Mouse (Mus musculus) MEL (cell line): ENCODE results near the gene Abhd12. TPM values are rescaled to one million over a fixed set of nuclear protein-coding genes. Genes with fewer than 3 reads are reported as not detected.

Experiments used
- DNase-seq: peaks from one replicate; pipeline ENCODE4 v3.0.0; 2011; ENCODE audit warnings: low read depth, low spot score
- H3K27ac ChIP-seq: 2 replicates; pipeline ENCODE4 v1.5.1; 2012; ENCODE audit warnings: low read depth, mild to moderate bottlenecking, control low read depth, low read length, moderate library complexity; ENCODE audit not compliant: control insufficient read depth
- H3K27me3 ChIP-seq, 2 experiments: fragments of 150-350 bp in 1 of 2; sonication (generic) in 1 of 2; 2 replicates each; pipeline ENCODE4 v1.6.1; 2012; ENCODE audit warnings: low read length in 2 of 2, mild to moderate bottlenecking in 2 of 2, improper control_type of control experiment in 1 of 2, moderate library complexity in 1 of 2; ENCODE audit not compliant: insufficient read depth in 2 of 2, control insufficient read depth in 1 of 2
- H3K36me3 ChIP-seq, 2 experiments: 2 replicates each; pipeline ENCODE4 v1.6.1; 2012 to 2014; ENCODE audit warnings: low read length in 2 of 2, improper control_type of control experiment in 1 of 2, inconsistent platforms in 1 of 2, mild to moderate bottlenecking in 1 of 2; ENCODE audit not compliant: insufficient read depth in 2 of 2, control insufficient read depth in 1 of 2
- H3K4me1 ChIP-seq, 2 experiments: fragments of 150-350 bp in 1 of 2; sonication (generic) in 1 of 2; 2 replicates each; pipeline ENCODE4 v1.6.1; 2012; ENCODE audit warnings: low read length in 2 of 2, improper control_type of control experiment in 1 of 2, mild to moderate bottlenecking in 1 of 2; ENCODE audit not compliant: insufficient read depth in 2 of 2, control insufficient read depth in 1 of 2
- H3K4me3 ChIP-seq, 2 experiments: fragments of 150-350 bp in 1 of 2; sonication (generic) in 1 of 2; 2 replicates each; pipeline ENCODE4 v1.5.1; 2012; ENCODE audit warnings: low read depth in 2 of 2, low read length in 2 of 2, mild to moderate bottlenecking in 2 of 2, moderate library complexity in 2 of 2, control low read depth in 1 of 2, improper control_type of control experiment in 1 of 2; ENCODE audit not compliant: control insufficient read depth in 1 of 2, insufficient read depth in 1 of 2
- H3K79me2 ChIP-seq: 2 replicates; pipeline ENCODE4 v1.6.1; 2012; ENCODE audit warnings: mild to moderate bottlenecking, low read length, moderate library complexity; ENCODE audit not compliant: control insufficient read depth, poor library complexity, insufficient read depth
- H3K9ac ChIP-seq: 2 replicates; pipeline ENCODE4 v1.6.1; 2012; ENCODE audit warnings: low read depth, mild to moderate bottlenecking, control low read depth, low read length, moderate library complexity; ENCODE audit not compliant: control insufficient read depth, poor library complexity, severe bottlenecking
- H3K9me3 ChIP-seq: fragments of 150-350 bp; sonication (generic); replicated peaks from 2 replicates; pipeline ENCODE4 v1.6.1; 2012; ENCODE audit warnings: mild to moderate bottlenecking, low read length, improper control_type of control experiment, moderate library complexity; ENCODE audit not compliant: insufficient read depth
- CTCF ChIP-seq, 3 experiments: IDR thresholded peaks in 2 of 3; conservative IDR thresholded peaks in 1 of 3; 2 replicates each; pipeline ENCODE4 v1.5.1; 2011 to 2012; ENCODE audit warnings: low read length in 3 of 3, low read depth in 2 of 3, mild to moderate bottlenecking in 2 of 3, improper control_type of control experiment in 1 of 3, inconsistent platforms in 1 of 3, mixed read lengths in 1 of 3, moderate library complexity in 1 of 3; ENCODE audit not compliant: control insufficient read depth in 1 of 3, insufficient read depth in 1 of 3, poor library complexity in 1 of 3, severe bottlenecking in 1 of 3
- E2F4 ChIP-seq: IDR thresholded peaks from 2 replicates; pipeline ENCODE4 v1.6.1; 2011; ENCODE audit warnings: low read depth, low read length, improper control_type of control experiment, borderline replicate concordance
- EP300 ChIP-seq, 2 experiments: IDR thresholded peaks; 2 replicates each; pipeline ENCODE4 v1.6.1; 2011; ENCODE audit warnings: improper control_type of control experiment in 2 of 2, low read length in 2 of 2, low read depth in 1 of 2, mild to moderate bottlenecking in 1 of 2
- ETS1 ChIP-seq: IDR thresholded peaks from 2 replicates; pipeline ENCODE4 v1.6.1; 2012; ENCODE audit warnings: low read depth, mild to moderate bottlenecking, inconsistent platforms, low read length, improper control_type of control experiment, moderate library complexity
- GABPA ChIP-seq: IDR thresholded peaks from 2 replicates; pipeline ENCODE4 v1.6.1; 2012; ENCODE audit warnings: low read depth, mild to moderate bottlenecking, inconsistent platforms, low read length, improper control_type of control experiment, moderate library complexity
- MEF2A ChIP-seq: IDR thresholded peaks from 2 replicates; pipeline ENCODE4 v1.6.1; 2014; ENCODE audit warnings: low read depth, mild to moderate bottlenecking, inconsistent platforms, low read length, improper control_type of control experiment; ENCODE audit not compliant: poor library complexity, insufficient replicate concordance, severe bottlenecking; ENCODE audit errors: extremely low read depth
- MYB ChIP-seq: IDR thresholded peaks from 2 replicates; pipeline ENCODE4 v1.6.1; 2011; ENCODE audit warnings: mild to moderate bottlenecking, low read depth, low read length, improper control_type of control experiment
- NRF1 ChIP-seq: IDR thresholded peaks from 2 replicates; pipeline ENCODE4 v1.6.1; 2014; ENCODE audit warnings: low read depth, mild to moderate bottlenecking, inconsistent platforms, low read length, improper control_type of control experiment, moderate library complexity; ENCODE audit not compliant: poor library complexity, insufficient read depth, severe bottlenecking
- POLR2A ChIP-seq, 2 experiments: IDR thresholded peaks; 2 replicates each; pipeline ENCODE4 v1.6.1; 2011 to 2012; ENCODE audit warnings: low read length in 2 of 2, mild to moderate bottlenecking in 2 of 2, control low read depth in 1 of 2, improper control_type of control experiment in 1 of 2, low read depth in 1 of 2, moderate library complexity in 1 of 2; ENCODE audit not compliant: control insufficient read depth in 1 of 2, insufficient read depth in 1 of 2, poor library complexity in 1 of 2
- POLR2AphosphoS2 ChIP-seq: IDR thresholded peaks from 2 replicates; pipeline ENCODE4 v1.6.1; 2011; ENCODE audit warnings: low read length, improper control_type of control experiment
- TAL1 ChIP-seq: IDR thresholded peaks from 2 replicates; pipeline ENCODE4 v1.6.1; 2012; ENCODE audit warnings: mild to moderate bottlenecking, inconsistent platforms, low read length, moderate library complexity, mixed read lengths
- TBP ChIP-seq: IDR thresholded peaks from 2 replicates; pipeline ENCODE4 v1.8.0; 2011; ENCODE audit warnings: low read depth, low read length, improper control_type of control experiment
- TCF12 ChIP-seq: IDR thresholded peaks from 2 replicates; pipeline ENCODE4 v1.6.1; 2014; ENCODE audit warnings: low read depth, mild to moderate bottlenecking, inconsistent platforms, low read length, improper control_type of control experiment, moderate library complexity
- UBTF ChIP-seq: IDR thresholded peaks from 2 replicates; pipeline ENCODE4 v1.6.1; 2012; ENCODE audit warnings: low read depth, mild to moderate bottlenecking, inconsistent platforms, low read length, improper control_type of control experiment, moderate library complexity, borderline replicate concordance; ENCODE audit not compliant: insufficient read depth
- USF1 ChIP-seq: IDR thresholded peaks from 2 replicates; pipeline ENCODE4 v1.6.1; 2014; ENCODE audit warnings: low read depth, mild to moderate bottlenecking, inconsistent platforms, low read length, improper control_type of control experiment, moderate library complexity
- USF2 ChIP-seq, 2 experiments: IDR thresholded peaks; 2 replicates each; pipeline ENCODE4 v1.6.1; 2011 to 2012; ENCODE audit warnings: improper control_type of control experiment in 2 of 2, low read length in 2 of 2, borderline replicate concordance in 1 of 2, inconsistent platforms in 1 of 2, low read depth in 1 of 2, mild to moderate bottlenecking in 1 of 2; ENCODE audit not compliant: insufficient read depth in 1 of 2
- ZC3H11A ChIP-seq: IDR thresholded peaks from 2 replicates; pipeline ENCODE4 v1.6.1; 2012; ENCODE audit warnings: low read depth, mild to moderate bottlenecking, inconsistent platforms, low read length, improper control_type of control experiment
- ZKSCAN1 ChIP-seq: IDR thresholded peaks from 2 replicates; pipeline ENCODE4 v1.6.1; 2012; ENCODE audit warnings: low read depth, mild to moderate bottlenecking, inconsistent platforms, low read length, improper control_type of control experiment, moderate library complexity
- ZMIZ1 ChIP-seq: IDR thresholded peaks from 2 replicates; pipeline ENCODE4 v1.6.1; 2012; ENCODE audit warnings: low read depth, mild to moderate bottlenecking, inconsistent platforms, low read length, improper control_type of control experiment, moderate library complexity
- polyA plus RNA-seq, 2 experiments: library from polyadenylated mRNA; stranded (reverse) in 1 of 2; unstranded in 1 of 2; fragments of >175 nt in 1 of 2; fragments of >200 nt in 1 of 2; gene quantifications; 2 replicates each; pipeline versions ENCODE4 v1.2.1 to v1.2.4; 2012; ENCODE audit warnings: low replicate concordance in 2 of 2, low read depth in 1 of 2; ENCODE audit not compliant: insufficient read length in 2 of 2, insufficient read depth in 1 of 2, missing spikeins in 1 of 2
- total RNA-seq: library from RNA; depleted of rRNA; stranded (reverse); fragments of 300-350 nt; gene quantifications from 2 replicates; pipeline ENCODE4 v1.2.3, GENCODE M21; 2012

The Abhd12 gene
- total and polyA plus RNA-seq, 3 experiments = 23.7 to 29.4 TPM; not detected in 1

DNA sequence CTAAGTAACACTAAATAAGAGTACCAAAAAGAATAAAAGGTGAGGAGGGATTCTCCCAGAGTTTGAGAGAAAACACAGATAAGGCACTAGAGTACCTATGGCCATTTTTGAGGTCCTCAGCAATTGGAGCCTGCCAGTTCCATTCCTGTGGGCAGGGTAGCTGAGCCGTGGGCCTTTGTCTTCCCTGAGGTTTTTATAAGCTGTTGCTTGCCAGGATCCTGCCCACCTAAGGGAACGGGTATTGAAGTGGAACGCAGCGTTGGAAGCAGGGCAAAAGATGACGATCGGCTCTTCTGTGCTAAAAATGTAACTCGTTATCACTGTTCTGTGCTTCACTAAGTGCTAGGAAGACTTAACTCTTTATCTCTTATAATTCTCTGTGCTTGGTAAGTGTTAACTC is 19.0 kb upstream of the Abhd12 start:
- no peak overlapping the region for H3K9ac ChIP-seq
- H3K9me3 ChIP-seq = no peaks in the 10 kb centered on the region
- TF ChIP-seq MEF2A = no peak
- no peak for TF ChIP-seq ZMIZ1
- no peak for TF ChIP-seq TCF12
- TF ChIP-seq, all 39 proteins: peak for 0
- peaks cover 0 to 10% of the 10 kb centered on the region in 2 experiments; a peak in 2 of 4 replicates for H3K36me3 ChIP-seq
- H3K27me3 ChIP-seq = no peaks in the 10 kb centered on the region
- no peak overlapping the region for H3K27ac ChIP-seq
- no peak overlapping the region for H3K4me3 ChIP-seq
- no peak for DNase-seq
- H3K4me1 ChIP-seq = no peaks in the 10 kb centered on the region
- H3K79me2 ChIP-seq = no peaks in the 10 kb centered on the region

DNA sequence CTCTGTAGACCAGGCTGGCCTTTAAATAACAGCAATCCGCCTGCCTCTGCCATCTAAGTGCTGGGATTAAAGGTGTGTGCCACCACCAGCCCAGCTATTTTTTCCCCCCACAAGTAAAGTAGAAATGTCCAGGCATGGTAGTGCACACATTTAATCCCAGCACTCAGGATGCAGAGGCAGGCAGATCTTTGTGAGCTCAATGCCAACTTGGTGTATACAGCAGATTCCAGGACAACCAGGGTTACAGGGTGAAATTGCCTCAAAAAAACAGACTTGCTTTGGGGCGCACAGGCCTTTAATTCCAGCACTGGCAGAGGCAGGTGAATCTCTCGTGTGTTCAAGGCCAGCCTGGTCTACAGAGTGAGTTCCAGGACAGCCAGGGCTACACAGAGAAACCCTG is 18.5 kb upstream of the Abhd12 start:
- no peak overlapping the region for H3K27ac ChIP-seq
- H3K79me2 ChIP-seq = no peaks in the 10 kb centered on the region
- no peak for TF ChIP-seq POLR2AphosphoS2
- no peak for TF ChIP-seq POLR2A (IDR thresholded peaks at IDR 0.05; ENCODE audit: control insufficient read depth in 1 of 2, insufficient read depth in 1 of 2, low read depth in 1 of 2, low read length in 2 of 2, poor library complexity in 1 of 2)
- no peak for TF ChIP-seq ETS1
- TF ChIP-seq GABPA = no peak
- no peak for TF ChIP-seq UBTF
- no peak for TF ChIP-seq TBP
- no peak for TF ChIP-seq ZC3H11A
- no peak for TF ChIP-seq TAL1
- no peak for TF ChIP-seq MYB
- TF ChIP-seq EP300 (IDR thresholded peaks at IDR 0.05; ENCODE audit: low read depth in 1 of 2, low read length in 2 of 2) = no peak
- no peak for TF ChIP-seq E2F4
- no peak for TF ChIP-seq NRF1
- no peak for TF ChIP-seq USF1
- TF ChIP-seq CTCF (IDR thresholded peaks at IDR 0.05 in 2 of 3, conservative IDR thresholded peaks at IDR 0.05 in 1 of 3; ENCODE audit: control insufficient read depth in 1 of 3, insufficient read depth in 1 of 3, low read depth in 2 of 3, low read length in 3 of 3, poor library complexity in 1 of 3, severe bottlenecking in 1 of 3) = no peak
- no peak for TF ChIP-seq ZKSCAN1
- no peak for TF ChIP-seq USF2 (IDR thresholded peaks at IDR 0.05; ENCODE audit: borderline replicate concordance in 1 of 2, insufficient read depth in 1 of 2, low read depth in 1 of 2, low read length in 2 of 2)
- no peaks in the 10 kb centered on the region for H3K9me3 ChIP-seq
- H3K4me3 ChIP-seq = no peak overlapping the region
- no peaks in the 10 kb centered on the region for H3K4me1 ChIP-seq
- DNase-seq = no peak
- H3K9ac ChIP-seq = no peak overlapping the region
- no peaks in the 10 kb centered on the region for H3K27me3 ChIP-seq
- peaks cover 0 to 11% of the 10 kb centered on the region in 2 experiments; a peak in 2 of 4 replicates for H3K36me3 ChIP-seq
